Mouse (Mus musculus): ENCODE measurements around the gene Coa4. TPM values are rescaled to one million over a fixed set of nuclear protein-coding genes. Genes with fewer than 3 reads are reported as not detected.

Gene Coa4
- polyA plus RNA-seq, 1 experiment from 2014 or later: 18.1 TPM

DNA sequence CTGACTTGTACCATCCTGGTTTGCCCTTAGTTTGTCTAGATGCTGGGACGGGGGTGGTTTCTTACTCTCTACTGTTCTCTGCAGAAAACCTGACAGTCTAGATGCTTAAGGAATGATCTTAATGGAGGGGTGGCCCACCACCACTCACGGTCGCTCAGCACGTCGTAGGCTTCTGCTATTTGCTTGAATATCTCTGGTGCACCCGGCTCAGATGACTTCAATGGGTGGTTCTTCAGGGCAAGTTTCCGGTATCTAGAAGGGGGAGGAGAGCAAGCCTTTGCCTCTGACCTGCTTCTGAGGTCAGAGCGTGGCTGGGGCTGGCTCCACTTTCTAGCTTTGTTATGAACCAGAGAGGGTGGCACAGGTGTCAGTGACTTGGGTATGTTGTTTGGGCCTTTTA lies 25.3 kb upstream of the Coa4 start:
- ATAC-seq: no peak

DNA sequence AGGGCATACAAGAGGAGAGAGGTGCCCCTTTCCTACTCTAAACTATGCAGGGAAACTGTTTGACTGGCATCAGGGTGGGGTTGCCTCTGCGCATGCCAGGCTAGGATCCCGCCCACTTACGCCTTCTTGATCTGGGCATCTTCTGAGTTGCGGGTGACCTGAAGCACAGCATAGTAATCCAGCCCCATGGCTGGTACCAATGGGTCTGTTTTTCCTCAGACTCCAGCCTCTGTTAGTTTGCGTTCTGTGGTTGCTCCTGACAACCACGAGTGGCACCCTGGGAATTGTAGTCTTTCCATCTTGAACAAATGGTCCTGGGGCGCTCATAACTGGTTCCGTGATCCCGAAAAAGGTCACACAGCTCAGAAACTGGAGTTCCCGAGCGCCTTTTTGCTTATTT lies 22.3 kb upstream of the Coa4 start, which contains the start of gene Dnajb13:
TSS of gene Dnajb13 (minus strand) at position 388 of the 400 bp plus-strand sequence.
- H3K4me3 ChIP-seq: no peak within 1 kb of the TSS
- H3K27ac ChIP-seq: no peak within 1 kb of the TSS
- no peak within 1 kb of the TSS for H3K9ac ChIP-seq
- no peaks in the 10 kb centered on the region for H3K9me3 ChIP-seq (replicated peaks)
- 50% methylated on average over 11 of the region's 11 CpGs for WGBS (ENCODE audit: insufficient replicate concordance)
- H3K27me3 ChIP-seq (replicated peaks): peaks cover 49% of the 10 kb centered on the region
- no peak within 1 kb of the TSS for H3K4me2 ChIP-seq
- ATAC-seq: no peak
- no peaks in the 10 kb centered on the region for H3K36me3 ChIP-seq
- no peaks in the 10 kb centered on the region for H3K4me1 ChIP-seq

More for the DNA sequence above, 25.3 kb upstream of the Coa4 start:
- H3K9me3 ChIP-seq (replicated peaks): no peaks in the 10 kb centered on the region
- 53% methylated on average over 8 of the region's 8 CpGs for WGBS (ENCODE audit: insufficient replicate concordance)
- no peak overlapping the region for H3K4me2 ChIP-seq
- 0 out of 2 replicates have a peak, but pooled peaks cover 2% of the 10 kb centered on the region for H3K4me1 ChIP-seq
- peaks cover 62% of the 10 kb centered on the region for H3K27me3 ChIP-seq (replicated peaks)
- no peak overlapping the region for H3K4me3 ChIP-seq
- no peak overlapping the region for H3K9ac ChIP-seq
- H3K36me3 ChIP-seq: no peaks in the 10 kb centered on the region
- no peak overlapping the region for H3K27ac ChIP-seq

DNA sequence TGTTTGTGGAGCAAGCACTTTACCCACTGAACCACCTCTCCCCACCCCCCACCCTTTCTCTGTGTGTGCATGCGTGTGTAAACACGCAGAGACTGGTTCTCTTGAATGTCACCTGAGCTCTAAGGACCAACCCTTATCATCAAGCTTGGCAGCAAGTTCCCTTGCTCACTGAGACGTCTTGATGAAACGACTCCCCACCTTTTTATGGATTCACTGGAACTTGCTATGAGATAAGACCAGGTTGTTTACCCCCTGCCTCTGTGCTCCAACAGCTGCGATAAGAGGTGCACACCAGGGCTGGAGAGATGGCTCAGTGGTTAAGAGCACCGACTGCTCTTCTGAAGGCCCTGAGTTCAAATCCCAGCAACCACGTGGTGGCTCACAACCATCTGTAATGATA lies 16.7 kb upstream of the Coa4 start:
- ATAC-seq: no peak
- no peaks in the 10 kb centered on the region for H3K27me3 ChIP-seq (replicated peaks)
- H3K9ac ChIP-seq: no peak overlapping the region
- WGBS (ENCODE audit: insufficient replicate concordance): 48% methylated on average over 7 of the region's 7 CpGs
- no peak overlapping the region for H3K27ac ChIP-seq
- H3K4me1 ChIP-seq: no peaks in the 10 kb centered on the region
- H3K4me3 ChIP-seq: no peak overlapping the region
- H3K9me3 ChIP-seq (replicated peaks): no peaks in the 10 kb centered on the region
- no peaks in the 10 kb centered on the region for H3K36me3 ChIP-seq
- H3K4me2 ChIP-seq: no peak overlapping the region

DNA sequence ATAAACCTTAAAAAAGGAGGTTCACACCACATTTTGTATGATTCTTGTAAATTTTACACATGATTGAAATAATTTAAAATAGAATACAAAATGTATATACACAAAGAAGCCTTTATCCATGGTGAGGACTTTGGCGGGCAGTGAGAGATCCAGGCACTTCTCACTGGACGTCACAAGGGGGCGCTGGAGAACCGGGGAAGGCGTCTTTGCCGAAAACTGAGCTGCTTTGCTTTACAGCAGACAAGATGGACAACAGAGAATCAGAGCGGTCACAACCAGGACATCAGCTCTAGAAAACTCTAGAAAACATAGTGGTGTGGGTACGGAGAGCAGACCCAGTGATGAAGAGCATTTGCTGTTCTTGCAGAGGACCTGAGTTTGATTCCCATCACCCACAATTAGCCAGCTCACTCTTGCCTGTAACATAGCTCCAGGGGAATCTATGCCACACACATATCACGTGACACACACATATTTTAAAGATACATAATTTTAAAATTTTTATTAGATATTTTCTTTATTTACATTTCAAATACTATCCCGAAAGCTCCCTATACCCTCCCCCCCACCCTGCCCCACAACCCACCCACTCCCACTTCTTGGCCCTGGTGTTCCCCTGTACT lies 16.1 kb upstream of the Coa4 start:
- H3K27me3 ChIP-seq (replicated peaks): no peaks in the 10 kb centered on the region
- no peak overlapping the region for H3K27ac ChIP-seq
- H3K4me2 ChIP-seq: no peak overlapping the region
- no peak overlapping the region for H3K9ac ChIP-seq
- H3K9me3 ChIP-seq (replicated peaks): no peaks in the 10 kb centered on the region
- H3K36me3 ChIP-seq: no peaks in the 10 kb centered on the region
- no peak overlapping the region for H3K4me3 ChIP-seq
- 21% methylated on average over 10 of the region's 10 CpGs for WGBS (ENCODE audit: insufficient replicate concordance)
- ATAC-seq: no peak
- no peaks in the 10 kb centered on the region for H3K4me1 ChIP-seq

DNA sequence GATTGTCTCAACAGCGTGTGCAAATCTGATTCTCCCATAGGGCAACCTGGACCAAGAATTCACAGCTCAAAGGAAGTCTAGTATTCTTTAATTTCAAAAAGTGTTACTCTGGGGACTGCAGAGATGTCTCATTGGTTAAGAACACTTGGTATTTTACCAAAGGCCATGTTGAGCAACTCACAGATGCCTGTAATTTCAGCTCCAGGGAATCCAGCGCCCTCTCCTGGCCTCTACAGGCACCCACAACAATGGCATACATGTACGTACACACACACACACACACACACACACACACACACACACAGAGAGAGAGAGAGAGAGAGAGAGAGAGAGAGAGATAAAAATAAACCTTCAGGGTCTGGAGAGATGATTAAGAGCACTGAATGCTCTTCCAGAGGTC lies 14.6 kb upstream of the Coa4 start:
- H3K9ac ChIP-seq: no peak overlapping the region
- no peaks in the 10 kb centered on the region for H3K36me3 ChIP-seq
- H3K9me3 ChIP-seq (replicated peaks): no peaks in the 10 kb centered on the region
- H3K4me2 ChIP-seq: no peak overlapping the region
- no peaks in the 10 kb centered on the region for H3K27me3 ChIP-seq (replicated peaks)
- no peak for ATAC-seq
- 64% methylated on average over 3 of the region's 3 CpGs for WGBS (ENCODE audit: insufficient replicate concordance)
- H3K4me3 ChIP-seq: no peak overlapping the region
- no peak overlapping the region for H3K27ac ChIP-seq
- H3K4me1 ChIP-seq: no peaks in the 10 kb centered on the region

DNA sequence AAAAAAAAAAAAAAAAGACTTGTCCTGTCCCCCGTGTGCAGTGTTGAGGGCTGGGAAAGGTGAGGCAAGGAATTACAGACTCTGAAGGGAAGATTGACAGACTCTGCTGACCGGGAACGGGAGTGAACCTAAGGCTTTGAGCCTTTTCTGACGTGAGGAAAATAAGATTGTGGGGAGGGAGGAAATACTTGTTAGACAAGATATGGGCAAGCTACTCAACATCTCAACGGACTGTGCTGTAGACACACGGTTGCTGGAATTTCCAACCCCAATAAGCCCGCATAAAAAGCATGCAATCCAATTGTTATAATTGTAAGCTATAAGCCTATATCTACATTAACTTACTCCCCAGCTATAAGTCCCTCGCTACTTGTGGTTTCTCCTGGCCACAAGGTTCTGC lies 12.2 kb upstream of the Coa4 start:
- no peaks in the 10 kb centered on the region for H3K36me3 ChIP-seq
- no peak overlapping the region for H3K4me2 ChIP-seq
- H3K27me3 ChIP-seq (replicated peaks): no peaks in the 10 kb centered on the region
- no peak overlapping the region for H3K4me3 ChIP-seq
- no peak for ATAC-seq
- H3K9me3 ChIP-seq (replicated peaks): no peaks in the 10 kb centered on the region
- H3K4me1 ChIP-seq: no peaks in the 10 kb centered on the region
- no peak overlapping the region for H3K9ac ChIP-seq
- WGBS (ENCODE audit: insufficient replicate concordance): 40% methylated on average over 8 of the region's 8 CpGs
- H3K27ac ChIP-seq: no peak overlapping the region

DNA sequence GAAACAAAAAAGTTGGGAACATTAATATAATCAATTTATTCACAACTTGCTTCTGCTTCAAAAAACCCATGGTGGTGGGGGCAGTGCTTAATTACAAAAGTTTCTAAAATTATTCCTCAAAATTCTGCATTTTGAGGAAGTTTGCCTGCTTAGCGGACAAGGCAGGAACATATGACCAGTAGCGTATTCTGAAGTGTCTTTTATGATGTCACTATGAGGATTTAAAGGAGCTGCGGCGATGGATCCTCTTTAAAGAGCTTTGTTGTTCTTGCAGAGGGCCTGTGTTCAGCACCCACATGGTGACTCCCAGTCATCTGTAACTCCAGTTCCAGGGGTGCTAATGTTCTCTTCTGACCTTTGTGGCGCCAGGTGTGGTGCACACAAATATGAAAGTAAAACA lies 6.1 kb upstream of the Coa4 start:
- no peak overlapping the region for H3K27ac ChIP-seq
- H3K27me3 ChIP-seq (replicated peaks): no peaks in the 10 kb centered on the region
- H3K4me3 ChIP-seq: no peak overlapping the region
- H3K4me1 ChIP-seq: peaks cover 8% of the 10 kb centered on the region; the same call in 1 of the 2 replicates
- H3K9me3 ChIP-seq (replicated peaks): no peaks in the 10 kb centered on the region
- no peak overlapping the region for H3K4me2 ChIP-seq
- no peak overlapping the region for H3K9ac ChIP-seq
- ATAC-seq: no peak
- H3K36me3 ChIP-seq: 0 out of 2 replicates have a peak, but pooled peaks cover 4% of the 10 kb centered on the region
- 79% methylated on average over 5 of the region's 5 CpGs for WGBS (ENCODE audit: insufficient replicate concordance)

DNA sequence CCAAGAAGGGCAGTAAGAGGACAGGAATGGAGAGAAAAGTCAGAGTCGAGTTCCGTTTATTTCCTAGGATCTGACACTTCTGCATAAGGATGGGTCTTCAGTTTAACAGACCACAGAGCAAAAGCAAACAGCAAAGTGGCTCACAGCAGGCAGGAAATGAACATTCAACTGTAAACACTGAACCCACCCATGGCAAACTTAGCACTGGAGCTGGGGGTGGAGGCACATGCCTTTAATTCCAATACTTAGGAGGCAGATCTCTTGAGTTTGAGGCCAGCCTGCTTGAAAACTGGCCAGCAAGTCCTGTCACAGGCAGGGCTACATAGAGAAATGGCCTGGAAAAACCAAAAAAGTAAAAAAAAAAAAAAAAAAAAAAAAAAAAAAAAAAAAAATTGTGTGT lies 3.4 kb upstream of the Coa4 start:
- H3K4me3 ChIP-seq: no peak overlapping the region

DNA sequence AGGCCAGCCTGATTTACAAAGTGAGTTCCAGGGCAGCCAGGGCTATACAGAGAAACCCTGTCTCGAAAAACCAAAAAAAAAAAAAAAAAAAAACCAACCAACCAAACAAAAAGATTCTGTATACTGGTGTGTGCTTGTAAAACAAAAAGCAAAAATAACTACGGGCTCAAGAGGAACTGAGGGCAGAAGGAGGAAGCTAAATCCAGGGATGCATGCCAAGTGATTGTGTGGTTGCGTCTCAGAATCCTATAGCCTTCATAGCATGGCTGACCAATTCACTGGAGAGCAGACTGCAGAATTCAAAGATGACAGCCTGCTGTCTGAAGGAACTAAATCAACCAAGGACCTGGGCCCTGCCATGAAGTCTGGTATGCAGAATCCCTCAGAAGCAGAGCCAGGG lies 2.7 kb upstream of the Coa4 start:
- Histone ChIP-seq H3K4me1 (peaks cover 28% of the 10 kb centered on the region), H3K27me3 (replicated peaks) (no peaks in the 10 kb centered on the region), H3K27ac (no peak overlapping the region), H3K9ac (no peak overlapping the region), H3K36me3 (peaks cover 12% of the 10 kb centered on the region), H3K4me2 (no peak overlapping the region), H3K9me3 (replicated peaks) (no peaks in the 10 kb centered on the region), H3K4me3 (no peak overlapping the region)
- WGBS (ENCODE audit: insufficient replicate concordance): 65% methylated on average over 3 of the region's 3 CpGs
- no peak for ATAC-seq

More for the DNA sequence above, 3.4 kb upstream of the Coa4 start:
- Histone ChIP-seq H3K4me1 (peaks cover 28% of the 10 kb centered on the region), H3K27ac (peak overlapping the region; percentile 76), H3K36me3 (peaks cover 4% of the 10 kb centered on the region; the same call in 1 of the 2 replicates), H3K4me2 (peak overlapping the region; percentile 28), H3K27me3 (replicated peaks) (no peaks in the 10 kb centered on the region), H3K9ac (no peak overlapping the region), H3K9me3 (replicated peaks) (no peaks in the 10 kb centered on the region)
- no peak for ATAC-seq
- 47% methylated on average over 2 of the region's 2 CpGs for WGBS (ENCODE audit: insufficient replicate concordance)

DNA sequence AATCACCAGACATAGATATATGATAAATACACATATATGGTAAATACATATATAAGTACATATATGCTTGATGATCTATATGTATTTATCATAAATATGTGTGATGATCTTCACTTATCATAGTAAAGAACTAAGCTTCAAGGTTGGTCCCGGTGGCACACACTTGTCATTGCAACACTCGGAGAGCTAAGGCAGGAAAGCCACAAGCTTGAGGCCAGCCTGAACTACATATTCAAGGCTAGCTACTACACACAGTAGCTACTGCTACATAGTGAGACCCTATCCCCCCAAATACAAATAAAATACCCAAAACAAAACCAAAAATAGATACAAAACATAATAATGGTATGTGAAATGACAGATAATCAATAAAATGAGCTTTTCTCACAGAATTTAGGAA lies 1.0 kb upstream of the Coa4 start:
- peak overlapping the region; percentile 79 for H3K4me2 ChIP-seq
- H3K9ac ChIP-seq: peak overlapping the region; percentile 77; the same call in 1 of the 2 replicates
- H3K9me3 ChIP-seq (replicated peaks): no peaks in the 10 kb centered on the region
- H3K4me1 ChIP-seq: peaks cover 28% of the 10 kb centered on the region
- WGBS (ENCODE audit: insufficient replicate concordance): 53% methylated on average over 2 of the region's 2 CpGs
- H3K27me3 ChIP-seq (replicated peaks): no peaks in the 10 kb centered on the region
- no peak for ATAC-seq
- no peak overlapping the region for H3K27ac ChIP-seq
- peak overlapping the region; percentile 73 for H3K4me3 ChIP-seq
- peaks cover 22% of the 10 kb centered on the region for H3K36me3 ChIP-seq

DNA sequence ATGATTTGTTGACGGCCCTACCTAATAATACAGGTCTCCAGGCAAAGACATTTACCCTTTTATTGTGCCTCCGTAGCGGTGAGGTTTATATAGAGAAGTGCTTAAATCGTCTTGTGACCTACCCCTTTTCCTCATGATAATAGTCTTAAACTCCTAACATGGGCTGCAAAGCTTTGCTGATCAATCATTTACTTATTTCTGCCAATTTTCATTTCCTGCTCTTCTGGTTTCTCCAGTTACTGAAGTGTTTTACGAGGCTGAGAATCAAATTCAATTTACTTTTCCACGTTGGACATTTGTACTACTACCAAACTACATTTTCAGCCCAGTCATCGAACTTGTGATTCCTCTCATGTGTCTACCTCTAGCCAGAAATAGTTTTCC lies 640 bp downstream of the Coa4 start:
- Histone ChIP-seq H3K4me1 (peaks cover 20% of the 10 kb centered on the region), H3K27ac (peak overlapping the region; percentile 78), H3K36me3 (peaks cover 22% of the 10 kb centered on the region), H3K27me3 (replicated peaks) (0 out of 2 replicates have a peak, but pooled peaks cover 4% of the 10 kb centered on the region), H3K4me3 (peak overlapping the region; percentile 73), H3K9me3 (replicated peaks) (no peaks in the 10 kb centered on the region), H3K4me2 (peak overlapping the region; percentile 79), H3K9ac (peak overlapping the region; percentile 77)
- 20% methylated on average over 7 of the region's 7 CpGs for WGBS (ENCODE audit: insufficient replicate concordance)
- no peak for ATAC-seq

DNA sequence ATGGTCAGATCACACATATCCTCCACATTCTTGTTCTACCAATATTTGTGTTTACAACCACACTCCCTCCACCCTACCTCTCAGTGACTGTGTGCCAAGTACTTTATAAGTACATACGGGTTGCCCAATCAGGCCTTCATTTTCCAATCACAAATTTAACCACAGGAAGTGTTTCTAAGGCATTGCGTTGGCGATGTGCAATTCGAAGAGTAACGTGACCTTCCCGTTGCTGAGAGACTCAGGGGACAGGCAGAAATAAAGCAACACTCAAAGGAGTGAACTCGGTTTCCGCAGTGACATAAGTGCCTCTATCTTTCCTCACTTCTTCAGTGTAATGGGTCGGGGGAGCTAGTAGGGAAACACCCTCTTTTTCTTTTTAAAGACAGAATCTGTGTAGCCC lies 2.6 kb downstream of the Coa4 start:
- no peak overlapping the region for H3K4me2 ChIP-seq
- H3K4me1 ChIP-seq: peaks cover 20% of the 10 kb centered on the region
- no peak for ATAC-seq
- WGBS (ENCODE audit: insufficient replicate concordance): 80% methylated on average over 9 of the region's 9 CpGs
- H3K27ac ChIP-seq: no peak overlapping the region
- no peaks in the 10 kb centered on the region for H3K9me3 ChIP-seq (replicated peaks)
- H3K27me3 ChIP-seq (replicated peaks): 0 out of 2 replicates have a peak, but pooled peaks cover 4% of the 10 kb centered on the region
- no peak overlapping the region for H3K9ac ChIP-seq
- H3K4me3 ChIP-seq: no peak overlapping the region
- H3K36me3 ChIP-seq: peaks cover 22% of the 10 kb centered on the region

DNA sequence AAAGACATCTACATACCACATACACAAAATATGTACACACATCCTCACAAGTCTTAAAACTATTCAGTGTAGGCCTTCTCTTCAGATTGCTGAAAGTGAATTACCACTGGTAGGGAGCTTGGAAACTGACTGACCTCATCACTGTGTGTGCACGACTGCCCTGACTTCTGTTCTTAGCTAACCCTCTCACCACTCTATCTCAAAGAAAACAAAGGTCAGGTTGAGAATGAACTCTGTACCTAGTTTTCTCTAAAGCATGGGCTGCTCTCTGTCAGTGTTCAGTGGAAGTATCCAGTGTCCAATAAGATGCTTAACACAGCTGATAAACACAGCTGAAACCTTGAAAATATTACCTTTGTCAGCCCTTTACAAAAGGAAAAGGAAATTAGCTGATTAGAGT lies 7.6 kb downstream of the Coa4 start:
- Histone ChIP-seq H3K27ac (0 out of 2 replicates have a peak overlapping the region, but pooled peaks have one; percentile 43), H3K4me3 (no peak overlapping the region), H3K36me3 (peaks cover 20% of the 10 kb centered on the region), H3K27me3 (replicated peaks) (0 out of 2 replicates have a peak, but pooled peaks cover 4% of the 10 kb centered on the region), H3K9ac (no peak overlapping the region), H3K4me2 (no peak overlapping the region), H3K9me3 (replicated peaks) (no peaks in the 10 kb centered on the region), H3K4me1 (no peaks in the 10 kb centered on the region)
- WGBS (ENCODE audit: insufficient replicate concordance): 50% methylated on average over 1 of the region's 1 CpGs
- peak; percentile 64 for ATAC-seq
